Mouse (Mus musculus): ENCODE results near the gene Plcl1. TPM values are rescaled to one million over a fixed set of nuclear protein-coding genes. Genes with fewer than 3 reads are reported as not detected.

The Plcl1 gene
- polyA plus RNA-seq (2014; fragmentation: Nextera tagmentation; extraction: Ambion mirVana): 0.70 and 1.1 TPM in 2 replicates

- Histone ChIP-seq H3K36me3 (ENCODE audit: control insufficient read depth, insufficient read depth, low read length) (no peaks in the 10 kb centered on the region), H3K4me3 (ENCODE audit: low read depth, low read length) (peak within 1 kb of the TSS; percentile 57), H3K9me3 (replicated peaks; ENCODE audit: control insufficient read depth, low read length) (no peaks in the 10 kb centered on the region), H3K4me2 (peak within 1 kb of the TSS; percentile 98), H3K9ac (ENCODE audit: low read depth, low read length) (peak within 1 kb of the TSS; percentile 68), H3K4me1 (ENCODE audit: control insufficient read depth, insufficient read depth, low read length) (no peaks in the 10 kb centered on the region), H3K27ac (ENCODE audit: low read depth, low read length) (0 out of 2 replicates have a peak within 1 kb of the TSS, but pooled peaks have one; percentile 7), H3K27me3 (ENCODE audit: control insufficient read depth, insufficient read depth, low read length) (peaks cover 9% of the 10 kb centered on the region; the same call in 1 of the 2 replicates)
- ATAC-seq (replicated peaks; ENCODE audit: insufficient number of reproducible peaks, low FRiP score, low TSS enrichment): peak; percentile 93
- 2% methylated on average over 50 of the region's 51 CpGs for WGBS (ENCODE audit: insufficient replicate concordance)
Observed at GRCm38 (mm10) chr1:55405272-55406022, at the start of gene Plcl1. Gene Plcl1 (plus strand): TSS chr1:55405921.

GRCm38 (mm10) chr1:55362634-55363033 is 43.1 kb upstream of the Plcl1 start:
- Histone ChIP-seq H3K4me2 (peak overlapping the region; percentile 59), H3K27me3 (ENCODE audit: control insufficient read depth, insufficient read depth, low read length) (peaks cover 15% of the 10 kb centered on the region), H3K36me3 (ENCODE audit: control insufficient read depth, insufficient read depth, low read length) (no peaks in the 10 kb centered on the region), H3K9me3 (replicated peaks; ENCODE audit: control insufficient read depth, low read length) (peaks cover 3% of the 10 kb centered on the region), H3K4me3 (ENCODE audit: low read depth, low read length) (peak overlapping the region; percentile 37), H3K27ac (ENCODE audit: low read depth, low read length) (no peak overlapping the region), H3K4me1 (ENCODE audit: control insufficient read depth, insufficient read depth, low read length) (no peaks in the 10 kb centered on the region; the same call in 1 of the 2 replicates), H3K9ac (ENCODE audit: low read depth, low read length) (no peak overlapping the region)
- ATAC-seq (replicated peaks; ENCODE audit: insufficient number of reproducible peaks, low FRiP score, low TSS enrichment): no peak
- 41% methylated on average over 42 of the region's 49 CpGs for WGBS (ENCODE audit: insufficient replicate concordance)

GRCm38 (mm10) chr1:55363044-55363565 is 42.6 kb upstream of the Plcl1 start, which contains the start of gene Boll:
Gene Boll (minus strand): TSS chr1:55363469.
- Histone ChIP-seq H3K36me3 (ENCODE audit: control insufficient read depth, insufficient read depth, low read length) (no peaks in the 10 kb centered on the region), H3K4me1 (ENCODE audit: control insufficient read depth, insufficient read depth, low read length) (no peaks in the 10 kb centered on the region; the same call in 1 of the 2 replicates), H3K27ac (ENCODE audit: low read depth, low read length) (no peak within 1 kb of the TSS), H3K9me3 (replicated peaks; ENCODE audit: control insufficient read depth, low read length) (peaks cover 3% of the 10 kb centered on the region), H3K4me3 (ENCODE audit: low read depth, low read length) (peak within 1 kb of the TSS; percentile 37), H3K4me2 (peak within 1 kb of the TSS; percentile 59), H3K9ac (ENCODE audit: low read depth, low read length) (no peak within 1 kb of the TSS; the same call in 1 of the 2 replicates), H3K27me3 (ENCODE audit: control insufficient read depth, insufficient read depth, low read length) (peaks cover 15% of the 10 kb centered on the region)
- 13% methylated on average over 51 of the region's 68 CpGs for WGBS (ENCODE audit: insufficient replicate concordance)
- ATAC-seq (replicated peaks; ENCODE audit: insufficient number of reproducible peaks, low FRiP score, low TSS enrichment): 0 out of 2 replicates have a peak, but pooled peaks have one; percentile 31

DNA sequence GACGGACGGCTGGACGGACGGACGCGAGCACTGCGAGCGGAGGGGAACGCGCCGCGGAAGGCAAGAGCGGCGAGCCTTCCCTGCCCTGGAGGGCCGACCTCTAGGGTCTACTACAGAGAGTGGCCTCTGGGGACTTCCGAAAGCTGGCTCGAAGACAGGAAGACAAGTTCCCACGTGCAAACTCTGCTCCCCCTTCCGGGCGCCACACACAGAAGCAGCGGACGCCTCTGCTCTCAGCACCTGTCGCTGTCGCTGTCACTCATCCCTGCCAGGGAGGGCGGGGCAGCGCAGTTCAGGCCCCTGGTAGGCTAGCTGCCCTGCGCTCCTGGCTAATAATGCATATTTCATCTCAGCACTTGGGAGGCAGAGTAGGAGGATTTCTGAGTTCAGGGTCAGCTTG is 42.1 kb upstream of the Plcl1 start:
- 3% methylated on average over 20 of the region's 27 CpGs for WGBS (ENCODE audit: insufficient replicate concordance)
- H3K27me3 ChIP-seq (ENCODE audit: control insufficient read depth, insufficient read depth, low read length): peaks cover 15% of the 10 kb centered on the region
- no peaks in the 10 kb centered on the region; the same call in 1 of the 2 replicates for H3K4me1 ChIP-seq (ENCODE audit: control insufficient read depth, insufficient read depth, low read length)
- H3K36me3 ChIP-seq (ENCODE audit: control insufficient read depth, insufficient read depth, low read length): no peaks in the 10 kb centered on the region
- H3K27ac ChIP-seq (ENCODE audit: low read depth, low read length): no peak overlapping the region
- no peak overlapping the region for H3K9ac ChIP-seq (ENCODE audit: low read depth, low read length)
- peak overlapping the region; percentile 37 for H3K4me3 ChIP-seq (ENCODE audit: low read depth, low read length)
- 0 out of 2 replicates have a peak, but pooled peaks have one; percentile 52 for ATAC-seq (replicated peaks; ENCODE audit: insufficient number of reproducible peaks, low FRiP score, low TSS enrichment)
- peaks cover 3% of the 10 kb centered on the region for H3K9me3 ChIP-seq (replicated peaks; ENCODE audit: control insufficient read depth, low read length)
- H3K4me2 ChIP-seq: peak overlapping the region; percentile 59

- Histone ChIP-seq H3K4me2 (no peak overlapping the region), H3K9me3 (replicated peaks; ENCODE audit: control insufficient read depth, low read length) (no peaks in the 10 kb centered on the region), H3K27ac (ENCODE audit: low read depth, low read length) (no peak overlapping the region), H3K36me3 (ENCODE audit: control insufficient read depth, insufficient read depth, low read length) (no peaks in the 10 kb centered on the region), H3K4me3 (ENCODE audit: low read depth, low read length) (no peak overlapping the region), H3K27me3 (ENCODE audit: control insufficient read depth, insufficient read depth, low read length) (no peaks in the 10 kb centered on the region), H3K4me1 (ENCODE audit: control insufficient read depth, insufficient read depth, low read length) (no peaks in the 10 kb centered on the region), H3K9ac (ENCODE audit: low read depth, low read length) (no peak overlapping the region)
- no peak for ATAC-seq (replicated peaks; ENCODE audit: insufficient number of reproducible peaks, low FRiP score, low TSS enrichment)
- 75% methylated on average over 3 of the region's 3 CpGs for WGBS (ENCODE audit: insufficient replicate concordance)
Observed at GRCm38 (mm10) chr1:55372626-55373025, 33.1 kb upstream of the Plcl1 start.

DNA sequence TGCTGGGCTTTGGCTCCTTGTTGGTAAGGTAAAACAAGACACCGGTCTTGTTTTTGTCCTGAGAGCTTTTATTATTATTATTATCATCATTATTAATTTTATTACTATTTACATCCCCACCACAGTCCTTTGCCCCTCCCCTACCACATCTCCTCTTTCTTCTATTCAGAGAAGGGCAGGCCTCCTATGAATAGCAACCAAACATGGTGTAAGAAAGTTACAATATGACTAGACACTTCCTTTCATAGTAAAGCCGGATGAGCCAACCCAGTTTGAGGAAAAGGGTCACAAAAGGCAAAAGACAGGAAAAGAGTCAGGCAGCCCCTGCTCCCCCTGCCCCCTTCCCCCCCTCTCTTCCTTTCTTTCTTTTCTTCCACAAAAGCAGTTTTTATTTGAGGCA is 25.2 kb upstream of the Plcl1 start:
- Histone ChIP-seq H3K27me3 (ENCODE audit: control insufficient read depth, insufficient read depth, low read length) (no peaks in the 10 kb centered on the region), H3K9ac (ENCODE audit: low read depth, low read length) (no peak overlapping the region), H3K4me1 (ENCODE audit: control insufficient read depth, insufficient read depth, low read length) (no peaks in the 10 kb centered on the region), H3K27ac (ENCODE audit: low read depth, low read length) (no peak overlapping the region), H3K4me3 (ENCODE audit: low read depth, low read length) (no peak overlapping the region), H3K9me3 (replicated peaks; ENCODE audit: control insufficient read depth, low read length) (no peaks in the 10 kb centered on the region), H3K36me3 (ENCODE audit: control insufficient read depth, insufficient read depth, low read length) (no peaks in the 10 kb centered on the region), H3K4me2 (no peak overlapping the region)
- ATAC-seq (replicated peaks; ENCODE audit: insufficient number of reproducible peaks, low FRiP score, low TSS enrichment): no peak
- WGBS (ENCODE audit: insufficient replicate concordance): 84% methylated on average over 2 of the region's 2 CpGs

DNA sequence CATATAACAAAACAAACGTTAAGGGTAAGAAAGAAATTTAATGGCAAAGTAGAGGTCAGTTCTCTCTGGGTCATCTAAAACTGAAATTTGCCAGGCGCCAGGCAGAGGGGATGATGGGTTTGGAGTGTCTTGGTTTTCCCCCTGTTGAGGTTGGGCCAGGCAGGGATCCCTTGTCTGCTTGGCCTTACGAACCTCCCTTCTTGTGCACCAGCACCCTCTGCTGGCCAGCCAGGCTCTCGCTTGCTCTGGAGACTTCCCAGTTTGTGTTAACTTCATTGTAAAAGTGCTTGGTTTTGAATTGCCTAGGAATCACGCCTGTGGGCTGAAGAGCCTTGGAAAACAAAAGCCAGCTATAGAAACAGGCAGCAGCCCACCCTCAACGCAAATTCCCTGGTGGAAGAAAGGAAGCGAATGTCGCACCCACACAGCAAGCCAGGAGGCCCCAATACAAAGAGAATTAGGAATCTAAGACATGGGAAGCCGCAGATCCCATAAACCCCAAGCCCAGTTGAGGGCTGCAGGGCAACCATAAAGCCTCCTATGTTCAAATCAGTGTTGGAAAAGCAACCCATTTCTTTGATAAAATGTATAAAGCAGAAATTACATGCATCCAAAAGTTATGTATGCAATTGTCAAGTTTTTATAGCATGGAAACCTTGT is 22.5 kb upstream of the Plcl1 start:
- Histone ChIP-seq H3K4me2 (no peak overlapping the region), H3K4me1 (ENCODE audit: control insufficient read depth, insufficient read depth, low read length) (no peaks in the 10 kb centered on the region), H3K9me3 (replicated peaks; ENCODE audit: control insufficient read depth, low read length) (no peaks in the 10 kb centered on the region), H3K27me3 (ENCODE audit: control insufficient read depth, insufficient read depth, low read length) (no peaks in the 10 kb centered on the region), H3K27ac (ENCODE audit: low read depth, low read length) (no peak overlapping the region), H3K4me3 (ENCODE audit: low read depth, low read length) (no peak overlapping the region), H3K9ac (ENCODE audit: low read depth, low read length) (no peak overlapping the region), H3K36me3 (ENCODE audit: control insufficient read depth, insufficient read depth, low read length) (no peaks in the 10 kb centered on the region)
- 15% methylated on average over 9 of the region's 9 CpGs for WGBS (ENCODE audit: insufficient replicate concordance)
- no peak for ATAC-seq (replicated peaks; ENCODE audit: insufficient number of reproducible peaks, low FRiP score, low TSS enrichment)

DNA sequence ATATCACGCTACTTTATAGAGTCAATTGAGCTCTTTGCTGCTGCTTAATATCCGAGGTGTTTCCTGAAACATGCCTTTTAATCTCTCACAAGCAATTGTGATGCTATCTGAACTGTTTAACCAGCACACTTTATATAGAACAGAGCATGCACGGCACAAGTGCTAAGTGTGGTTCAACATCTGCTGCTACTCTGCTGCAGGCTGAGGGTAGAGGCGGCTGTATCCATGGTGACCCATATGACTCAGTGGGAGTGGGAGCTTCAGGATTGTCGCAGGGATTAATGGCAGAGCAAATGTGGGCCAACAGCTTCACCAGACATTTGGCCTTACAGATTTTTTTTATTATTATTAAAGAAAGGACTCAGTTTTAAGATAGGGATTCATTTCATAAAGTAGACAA is 5.8 kb upstream of the Plcl1 start:
- 38% methylated on average over 5 of the region's 5 CpGs for WGBS (ENCODE audit: insufficient replicate concordance)
- Histone ChIP-seq H3K36me3 (ENCODE audit: control insufficient read depth, insufficient read depth, low read length) (no peaks in the 10 kb centered on the region), H3K4me3 (ENCODE audit: low read depth, low read length) (no peak overlapping the region), H3K27ac (ENCODE audit: low read depth, low read length) (no peak overlapping the region), H3K4me2 (no peak overlapping the region), H3K9ac (ENCODE audit: low read depth, low read length) (no peak overlapping the region), H3K9me3 (replicated peaks; ENCODE audit: control insufficient read depth, low read length) (no peaks in the 10 kb centered on the region), H3K27me3 (ENCODE audit: control insufficient read depth, insufficient read depth, low read length) (0 out of 2 replicates have a peak, but pooled peaks cover 5% of the 10 kb centered on the region), H3K4me1 (ENCODE audit: control insufficient read depth, insufficient read depth, low read length) (no peaks in the 10 kb centered on the region)
- ATAC-seq (replicated peaks; ENCODE audit: insufficient number of reproducible peaks, low FRiP score, low TSS enrichment): no peak

Data from heart, embryonic 11.5 days (tissue).